Mouse (Mus musculus): ENCODE data around the gene Srd5a3. TPM values are rescaled to one million over a fixed set of nuclear protein-coding genes. Genes with fewer than 3 reads are reported as not detected.

Srd5a3 gene
- polyA plus RNA-seq, 1 experiment: 12.0 TPM

DNA sequence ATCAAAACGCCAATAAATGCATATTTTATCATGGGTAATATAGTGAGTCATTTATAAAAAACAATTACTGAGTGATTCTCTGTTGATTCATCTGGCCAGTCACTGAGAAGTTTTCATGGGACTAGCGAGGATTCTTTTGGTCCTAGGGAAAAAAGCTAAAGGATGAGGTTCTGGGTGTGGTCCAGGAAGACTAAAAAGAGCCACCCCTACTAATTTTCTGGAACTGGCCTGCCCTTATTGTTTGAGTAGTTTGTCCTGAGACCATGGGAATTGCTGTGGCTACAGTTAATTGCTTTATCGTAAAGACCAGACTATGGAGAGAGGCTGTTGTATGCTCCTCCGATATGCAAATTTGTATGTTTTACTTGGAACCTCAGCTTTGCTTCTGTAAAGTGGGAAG lies 28.1 kb upstream of the Srd5a3 start:
- Histone ChIP-seq H3ac (ENCODE audit: control insufficient read depth, insufficient read length) (no peak overlapping the region), H3K36me3 (ENCODE audit: control insufficient read depth, insufficient read depth) (no peaks in the 10 kb centered on the region), H3K4me3 (no peak overlapping the region), H3K27me3 (ENCODE audit: control insufficient read depth, insufficient read depth, insufficient read length) (no peaks in the 10 kb centered on the region), H3K79me2 (ENCODE audit: control insufficient read depth, insufficient read depth) (no peaks in the 10 kb centered on the region), H3K4me2 (ENCODE audit: low read depth) (no peak overlapping the region)
- no peak for TF ChIP-seq TCF12 (IDR thresholded peaks at IDR 0.05; ENCODE audit: insufficient read depth, poor library complexity, severe bottlenecking)
- TF ChIP-seq CEBPB (IDR thresholded peaks at IDR 0.05; ENCODE audit: insufficient read depth, poor library complexity, severe bottlenecking): no peak
- TF ChIP-seq POLR2AphosphoS2 (IDR thresholded peaks at IDR 0.05; ENCODE audit: insufficient read length, low read depth): no peak
- TF ChIP-seq MAX (IDR thresholded peaks at IDR 0.05; ENCODE audit: low read depth): no peak
- TF ChIP-seq USF1 (IDR thresholded peaks at IDR 0.05; ENCODE audit: low read depth): no peak
- TF ChIP-seq E2F4 (IDR thresholded peaks at IDR 0.05; ENCODE audit: insufficient read depth): no peak

DNA sequence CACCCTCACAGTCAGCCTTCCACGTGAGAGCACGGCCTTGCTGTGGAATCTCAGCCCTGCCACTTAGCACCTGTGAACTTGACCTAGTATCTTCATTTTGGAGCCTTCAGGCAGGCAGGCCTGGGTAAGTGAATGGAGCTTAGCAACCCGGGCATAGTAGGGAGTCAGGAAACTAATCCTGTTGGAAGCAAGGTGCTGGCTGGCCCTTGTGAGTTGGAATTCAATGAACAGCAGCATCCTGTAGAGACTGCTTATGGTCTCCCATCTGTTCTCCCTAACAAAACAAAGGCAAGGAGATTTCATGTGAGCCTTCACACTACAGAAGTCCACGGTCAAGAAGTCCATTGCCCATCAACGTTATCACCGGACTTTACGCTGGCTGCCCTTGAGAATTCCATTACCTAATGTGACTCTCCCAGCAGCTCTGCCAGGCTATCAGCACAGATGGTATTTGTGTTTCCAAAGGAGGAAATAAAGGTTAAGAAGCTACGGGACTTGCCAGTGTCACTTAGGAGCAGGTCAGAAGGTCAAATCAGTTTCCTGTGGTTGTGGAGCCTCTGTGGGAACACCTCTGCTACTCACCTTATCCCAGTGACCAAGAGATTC lies 24.5 kb upstream of the Srd5a3 start:
- Histone ChIP-seq H3K79me2 (ENCODE audit: control insufficient read depth, insufficient read depth) (no peaks in the 10 kb centered on the region), H3K4me2 (ENCODE audit: low read depth) (no peak overlapping the region), H3K27me3 (ENCODE audit: control insufficient read depth, insufficient read depth, insufficient read length) (no peaks in the 10 kb centered on the region), H3K4me3 (no peak overlapping the region), H3ac (ENCODE audit: control insufficient read depth, insufficient read length) (no peak overlapping the region), H3K36me3 (ENCODE audit: control insufficient read depth, insufficient read depth) (no peaks in the 10 kb centered on the region)
- TF ChIP-seq POLR2A (IDR thresholded peaks at IDR 0.05; ENCODE audit: insufficient read length, low read depth): no peak
- no peak for TF ChIP-seq TCF12 (IDR thresholded peaks at IDR 0.05; ENCODE audit: insufficient read depth, poor library complexity, severe bottlenecking)
- no peak for TF ChIP-seq E2F4 (IDR thresholded peaks at IDR 0.05; ENCODE audit: insufficient read depth)
- TF ChIP-seq USF1 (IDR thresholded peaks at IDR 0.05; ENCODE audit: low read depth): no peak
- TF ChIP-seq CEBPB (IDR thresholded peaks at IDR 0.05; ENCODE audit: insufficient read depth, poor library complexity, severe bottlenecking): no peak
- TF ChIP-seq MYOG (IDR thresholded peaks at IDR 0.05; ENCODE audit: control insufficient read depth in 1 of 3, insufficient read depth in 1 of 3, insufficient read length in 2 of 3, low read depth in 2 of 3): no peak
- no peak for TF ChIP-seq REST (IDR thresholded peaks at IDR 0.05; ENCODE audit: insufficient read depth, insufficient read length)
- no peak for TF ChIP-seq SRF (IDR thresholded peaks at IDR 0.05; ENCODE audit: control insufficient read depth, insufficient read length, low read depth)
- TF ChIP-seq TCF3 (IDR thresholded peaks at IDR 0.05; ENCODE audit: insufficient read length, low read depth): no peak
- TF ChIP-seq POLR2AphosphoS2 (IDR thresholded peaks at IDR 0.05; ENCODE audit: insufficient read length, low read depth): no peak
- TF ChIP-seq MAX (IDR thresholded peaks at IDR 0.05; ENCODE audit: low read depth): no peak
- no peak for TF ChIP-seq MYOD1 (IDR thresholded peaks at IDR 0.05; ENCODE audit: control insufficient read depth in 1 of 3, insufficient read length in 2 of 3, low read depth in 2 of 3)

DNA sequence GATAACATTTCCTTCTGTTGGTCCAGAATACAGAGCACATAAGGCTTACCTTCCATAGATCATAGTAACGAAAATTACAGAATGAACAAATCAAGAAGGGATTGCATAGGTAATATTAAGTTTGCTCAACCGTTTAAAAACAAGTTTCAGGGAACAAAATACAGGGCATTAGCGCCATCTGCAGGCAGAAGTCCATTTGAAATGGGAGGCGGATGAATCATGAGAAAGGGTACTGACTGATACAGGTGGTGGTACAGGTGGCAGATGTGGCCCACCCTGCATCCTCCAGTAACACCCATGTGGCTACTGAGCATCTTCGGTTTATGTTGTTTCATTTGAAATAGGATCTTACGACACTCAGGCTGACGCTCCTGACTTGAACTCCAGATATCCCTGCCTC lies 21.6 kb upstream of the Srd5a3 start:
- peaks cover 9% of the 10 kb centered on the region for H3K27me3 ChIP-seq (ENCODE audit: control insufficient read depth, insufficient read depth, insufficient read length)
- TF ChIP-seq TCF3 (IDR thresholded peaks at IDR 0.05; ENCODE audit: insufficient read length, low read depth): no peak
- no peak for TF ChIP-seq POLR2A (IDR thresholded peaks at IDR 0.05; ENCODE audit: insufficient read length, low read depth)
- TF ChIP-seq USF1 (IDR thresholded peaks at IDR 0.05; ENCODE audit: low read depth): no peak
- no peak for TF ChIP-seq REST (IDR thresholded peaks at IDR 0.05; ENCODE audit: insufficient read depth, insufficient read length)
- TF ChIP-seq POLR2AphosphoS2 (IDR thresholded peaks at IDR 0.05; ENCODE audit: insufficient read length, low read depth): no peak
- TF ChIP-seq SRF (IDR thresholded peaks at IDR 0.05; ENCODE audit: control insufficient read depth, insufficient read length, low read depth): no peak
- no peak for TF ChIP-seq MYOD1 (IDR thresholded peaks at IDR 0.05; ENCODE audit: control insufficient read depth in 1 of 3, insufficient read length in 2 of 3, low read depth in 2 of 3)
- TF ChIP-seq E2F4 (IDR thresholded peaks at IDR 0.05; ENCODE audit: insufficient read depth): no peak
- TF ChIP-seq TCF12 (IDR thresholded peaks at IDR 0.05; ENCODE audit: insufficient read depth, poor library complexity, severe bottlenecking): no peak
- TF ChIP-seq MAX (IDR thresholded peaks at IDR 0.05; ENCODE audit: low read depth): no peak
- no peak for TF ChIP-seq CEBPB (IDR thresholded peaks at IDR 0.05; ENCODE audit: insufficient read depth, poor library complexity, severe bottlenecking)
- H3K4me3 ChIP-seq: no peak overlapping the region
- H3ac ChIP-seq (ENCODE audit: control insufficient read depth, insufficient read length): no peak overlapping the region
- no peaks in the 10 kb centered on the region for H3K79me2 ChIP-seq (ENCODE audit: control insufficient read depth, insufficient read depth)
- no peak overlapping the region for H3K4me2 ChIP-seq (ENCODE audit: low read depth)
- H3K36me3 ChIP-seq (ENCODE audit: control insufficient read depth, insufficient read depth): no peaks in the 10 kb centered on the region

DNA sequence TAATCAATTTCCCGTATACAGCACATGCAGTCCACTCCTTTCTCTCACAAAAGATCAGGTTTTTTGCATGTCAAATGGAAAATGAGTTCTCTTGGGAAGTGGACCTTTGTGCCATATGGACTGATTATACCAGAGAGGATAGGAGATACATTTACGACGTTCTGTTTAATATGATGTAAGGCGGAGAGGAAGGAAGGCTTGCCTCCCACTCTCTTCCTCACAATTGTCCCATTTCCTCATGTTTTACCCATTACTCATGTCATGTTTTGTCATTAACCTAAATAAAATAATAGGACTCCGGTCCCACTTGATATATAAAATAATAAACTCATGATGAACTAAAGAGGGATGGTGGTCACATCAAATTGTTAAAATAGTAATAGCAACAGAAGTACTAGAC lies 19.4 kb upstream of the Srd5a3 start:
- Histone ChIP-seq H3K4me2 (ENCODE audit: low read depth) (no peak overlapping the region), H3ac (ENCODE audit: control insufficient read depth, insufficient read length) (no peak overlapping the region)
- TF ChIP-seq MYOD1 (IDR thresholded peaks at IDR 0.05; ENCODE audit: control insufficient read depth in 1 of 3, insufficient read length in 2 of 3, low read depth in 2 of 3) (no peak), REST (IDR thresholded peaks at IDR 0.05; ENCODE audit: insufficient read depth, insufficient read length) (no peak), USF1 (IDR thresholded peaks at IDR 0.05; ENCODE audit: low read depth) (no peak), POLR2A (IDR thresholded peaks at IDR 0.05; ENCODE audit: insufficient read length, low read depth) (no peak), SRF (IDR thresholded peaks at IDR 0.05; ENCODE audit: control insufficient read depth, insufficient read length, low read depth) (no peak), CEBPB (IDR thresholded peaks at IDR 0.05; ENCODE audit: insufficient read depth, poor library complexity, severe bottlenecking) (no peak), TCF12 (IDR thresholded peaks at IDR 0.05; ENCODE audit: insufficient read depth, poor library complexity, severe bottlenecking) (no peak), MYOG (IDR thresholded peaks at IDR 0.05; ENCODE audit: control insufficient read depth in 1 of 3, insufficient read depth in 1 of 3, insufficient read length in 2 of 3, low read depth in 2 of 3) (no peak), POLR2AphosphoS2 (IDR thresholded peaks at IDR 0.05; ENCODE audit: insufficient read length, low read depth) (no peak), E2F4 (IDR thresholded peaks at IDR 0.05; ENCODE audit: insufficient read depth) (no peak), MAX (IDR thresholded peaks at IDR 0.05; ENCODE audit: low read depth) (no peak), TCF3 (IDR thresholded peaks at IDR 0.05; ENCODE audit: insufficient read length, low read depth) (no peak)

More for the DNA sequence above, 19.4 kb upstream of the Srd5a3 start:
- Histone ChIP-seq H3K36me3 (ENCODE audit: control insufficient read depth, insufficient read depth) (no peaks in the 10 kb centered on the region), H3K4me3 (no peak overlapping the region), H3K27me3 (ENCODE audit: control insufficient read depth, insufficient read depth, insufficient read length) (peaks cover 9% of the 10 kb centered on the region), H3K79me2 (ENCODE audit: control insufficient read depth, insufficient read depth) (no peaks in the 10 kb centered on the region)

All from myocyte (in vitro differentiated cells).